13 mouse cellular contexts compared by ENCODE assay signal in genomic region chr7:112155194-112155593, GRCm38 (mm10). TPM values are rescaled to one million over a fixed set of nuclear protein-coding genes. Genes with fewer than 3 reads are reported as not detected.
DNase-seq lines count a peak whose midpoint lies in the region; ATAC-seq and TF ChIP-seq lines count a peak whose summit lies in the region.
"Had no signal": no experiment of that assay in that cellular context is flagged by ENCODE, and none has a peak within 500 bp of the region (broad histone marks: within the 10 kb centered on the region; RNA-seq: fewer than 3 reads in every experiment).

No protein-coding gene starts in this region.

- TF ChIP-seq CTCF in left cerebral cortex, adult 2 months (IDR thresholded peaks at IDR 0.05), result no peak

- no peaks in the 10 kb centered on the region for H3K9me3 ChIP-seq in heart, embryonic 13.5 days
- no peaks in the 10 kb centered on the region for H3K9me3 ChIP-seq in intestine, embryonic 15.5 days

- 23% methylated on average over 1 of the region's 1 CpGs for WGBS in heart, embryonic 13.5 days
- 6% methylated on average over 1 of the region's 1 CpGs for WGBS in intestine, embryonic 15.5 days

- no peak overlapping the region for H3K4me3 ChIP-seq in heart, embryonic 13.5 days
- peak overlapping the region; percentile 56 for H3K4me3 ChIP-seq in left cerebral cortex, adult 2 months
- H3K4me3 ChIP-seq in intestine, embryonic 15.5 days (replicated peaks), result no peak overlapping the region

- peak overlapping the region; percentile 54; the same call in 1 of the 2 replicates for H3K27ac ChIP-seq in heart, embryonic 13.5 days (replicated peaks)
- H3K27ac ChIP-seq in left cerebral cortex, adult 2 months, result no peak overlapping the region
- peak overlapping the region; percentile 68; the same call in 1 of the 2 replicates for H3K27ac ChIP-seq in intestine, embryonic 15.5 days

- peaks cover 15% of the 10 kb centered on the region; the same call in 1 of the 2 replicates for H3K36me3 ChIP-seq in heart, embryonic 13.5 days
- H3K36me3 ChIP-seq in intestine, embryonic 15.5 days, result no peaks in the 10 kb centered on the region

- H3K27me3 ChIP-seq in heart, embryonic 13.5 days (replicated peaks), result peaks cover 6% of the 10 kb centered on the region; the same call in 1 of the 2 replicates
- H3K27me3 ChIP-seq in intestine, embryonic 15.5 days (replicated peaks), result no peaks in the 10 kb centered on the region

- H3K4me2 ChIP-seq in heart, embryonic 13.5 days, result peak overlapping the region; percentile 77
- H3K4me2 ChIP-seq in intestine, embryonic 15.5 days (replicated peaks), result no peak overlapping the region
- H3K4me2 ChIP-seq: liver, embryonic 11.5 days had no signal

- ATAC-seq in heart, embryonic 13.5 days (ENCODE audit: extremely low read depth, insufficient number of reproducible peaks, low FRiP score, low TSS enrichment), result no peak
- ATAC-seq in intestine, embryonic 15.5 days, result peak; percentile 18; the same call in 1 of the 2 replicates
- ATAC-seq in cerebellum, adult (ENCODE audit: insufficient number of reproducible peaks, low FRiP score, low TSS enrichment), result no peak

- DNase-seq in heart, postnatal 4 days, result no peak
- DNase-seq in left cerebral cortex, adult 2 months (ENCODE audit: extremely low spot score in 1 of 2, low spot score in 2 of 2), result no peak
- no peak for DNase-seq in left cerebral cortex, postnatal 4 days
- peak; percentile 20 to 45 for DNase-seq in lung, postnatal 4 days
- no peak for DNase-seq in cerebellum, postnatal 4 days (ENCODE audit: low spot score in 2 of 2)
- DNase-seq: cerebellum, postnatal 25 days; layer of hippocampus, postnatal 36 days; retina, postnatal 1 day had no signal

- intact Hi-C loops in left cerebral cortex, adult 2 months (cut with DNase I), result no loop called here
- intact Hi-C loops in left cerebral cortex, postnatal 4 days (cut with DNase I), result no loop called here

- peak overlapping the region; percentile 33; the same call in 1 of the 2 replicates for H3K9ac ChIP-seq in heart, embryonic 13.5 days
- no peak overlapping the region for H3K9ac ChIP-seq in intestine, embryonic 15.5 days

- H3K4me1 ChIP-seq in heart, embryonic 13.5 days, result peaks cover 66% of the 10 kb centered on the region
- H3K4me1 ChIP-seq in intestine, embryonic 15.5 days (replicated peaks), result peaks cover 14% of the 10 kb centered on the region; the same call in 1 of the 2 replicates

RNA-seq across cellular contexts. Expression of gene Dkk3, which starts 3.7 kb away (rescaled TPM):
- 74.7 and 91.0 TPM in 2 replicates for polyA plus RNA-seq in heart, embryonic 13.5 days (2015; fragmentation: Nextera tagmentation; extraction: Ambion mirVana)
- total RNA-seq in heart, postnatal 4 days (2021), result 10 to 100 TPM; 82.6 to 87.6 TPM
- total RNA-seq in left cerebral cortex, adult 2 months (2021), result 100 to 1,000 TPM; 164 to 198 TPM
- 10 to 100 TPM; 58.4 to 59.0 TPM for total RNA-seq in left cerebral cortex, postnatal 4 days (2021)
- polyA plus RNA-seq in intestine, embryonic 15.5 days (2015; fragmentation: Nextera tagmentation; extraction: Ambion mirVana), result 26.0 and 27.1 TPM in 2 replicates
- total RNA-seq: MEL had no signal

Comparison
In these comparisons a context has a peak if more than half of its experiments do, and no peak if none do; other contexts are left out.
1. DNase-seq: peak in lung, postnatal 4 days (2 of 2); none in heart, postnatal 4 days (single experiment), left cerebral cortex, adult 2 months (0 of 2), left cerebral cortex, postnatal 4 days (single experiment) and cerebellum, postnatal 4 days (0 of 2).